Mouse (Mus musculus): ENCODE measurements around the gene Agxt. TPM values are rescaled to one million over a fixed set of nuclear protein-coding genes. Genes with fewer than 3 reads are reported as not detected.
A peak's percentile ranks its signal among the peaks of the same experiment; 100 is the strongest.

The Agxt gene
- polyA plus RNA-seq, 1 experiment from 2014 or later, result not detected

GRCm38 (mm10) chr1:93158916-93159315 is 23.9 kb downstream of the Agxt start:
- H3K27ac ChIP-seq, result no peak overlapping the region
- no peaks in the 10 kb centered on the region for H3K9me3 ChIP-seq
- H3K4me2 ChIP-seq, result no peak overlapping the region
- WGBS, result 60% methylated on average over 8 of the region's 8 CpGs
- no peak overlapping the region for H3K9ac ChIP-seq
- no peaks in the 10 kb centered on the region for H3K36me3 ChIP-seq
- H3K4me1 ChIP-seq, result peaks cover 12% of the 10 kb centered on the region
- H3K4me3 ChIP-seq, result no peak overlapping the region
- no peak for ATAC-seq (ENCODE audit: insufficient number of reproducible peaks, insufficient read depth, low FRiP score, low TSS enrichment, low read depth)
- H3K27me3 ChIP-seq, result no peaks in the 10 kb centered on the region

- H3K36me3 ChIP-seq, result no peaks in the 10 kb centered on the region
- no peak overlapping the region for H3K4me2 ChIP-seq
- H3K4me3 ChIP-seq, result no peak overlapping the region
- no peaks in the 10 kb centered on the region for H3K9me3 ChIP-seq
- H3K4me1 ChIP-seq, result peaks cover 12% of the 10 kb centered on the region
- no peak overlapping the region for H3K27ac ChIP-seq
- no peak for ATAC-seq (ENCODE audit: insufficient number of reproducible peaks, insufficient read depth, low FRiP score, low TSS enrichment, low read depth)
- WGBS, result 80% methylated on average over 21 of the region's 21 CpGs
- H3K27me3 ChIP-seq, result no peaks in the 10 kb centered on the region
- no peak overlapping the region for H3K9ac ChIP-seq
Observed at GRCm38 (mm10) chr1:93159566-93160500, 24.8 kb downstream of the Agxt start.

DNA sequence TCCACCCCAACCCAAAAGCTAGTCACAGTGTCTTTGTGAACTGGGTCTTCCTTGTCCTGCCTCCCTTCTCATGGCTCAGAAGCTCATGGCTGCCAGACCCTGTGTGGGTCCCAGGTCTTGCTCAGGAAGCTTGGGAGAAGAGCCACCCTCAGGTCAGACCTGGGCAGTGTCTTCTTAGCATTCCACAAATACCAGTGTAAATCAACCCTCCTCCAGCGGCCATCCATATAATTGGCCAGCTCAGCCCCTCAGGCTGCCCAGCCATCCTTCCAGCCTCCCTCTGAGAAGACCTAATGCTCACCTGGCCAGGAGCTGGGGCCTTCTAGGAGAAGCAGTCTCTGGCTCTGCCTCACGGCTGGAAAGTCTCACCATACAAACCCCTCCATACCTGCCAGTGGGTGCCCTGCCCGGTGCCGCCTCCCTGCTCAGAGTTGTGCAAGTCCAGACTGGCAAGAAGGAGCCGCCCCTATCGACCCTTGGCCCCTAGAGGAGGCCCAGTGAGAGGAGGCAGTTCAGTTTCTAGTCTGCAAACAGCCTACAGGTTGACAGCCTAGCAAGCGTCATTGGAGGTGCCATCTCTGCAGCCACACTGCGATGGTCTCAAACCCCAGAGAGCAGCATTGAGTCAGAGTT is 25.6 kb downstream of the Agxt start, which contains the start of gene 2310007B03Rik:
TSS of gene 2310007B03Rik (minus strand) at position 448 of the 633 bp plus-strand sequence.
- H3K9me3 ChIP-seq, result no peaks in the 10 kb centered on the region
- H3K4me3 ChIP-seq, result no peak within 1 kb of the TSS
- H3K4me2 ChIP-seq, result no peak within 1 kb of the TSS
- no peaks in the 10 kb centered on the region for H3K36me3 ChIP-seq
- H3K9ac ChIP-seq, result no peak within 1 kb of the TSS
- 59% methylated on average over 8 of the region's 8 CpGs for WGBS
- ATAC-seq (ENCODE audit: insufficient number of reproducible peaks, insufficient read depth, low FRiP score, low TSS enrichment, low read depth), result no peak
- peaks cover 12% of the 10 kb centered on the region for H3K4me1 ChIP-seq
- no peak within 1 kb of the TSS for H3K27ac ChIP-seq
- H3K27me3 ChIP-seq, result no peaks in the 10 kb centered on the region

GRCm38 (mm10) chr1:93161350-93161749 is 26.3 kb downstream of the Agxt start:
- Histone ChIP-seq H3K4me1 (peaks cover 12% of the 10 kb centered on the region), H3K9ac (no peak overlapping the region), H3K27me3 (no peaks in the 10 kb centered on the region), H3K4me3 (no peak overlapping the region), H3K4me2 (no peak overlapping the region), H3K9me3 (no peaks in the 10 kb centered on the region), H3K36me3 (no peaks in the 10 kb centered on the region), H3K27ac (no peak overlapping the region)
- 0 out of 2 replicates have a peak, but pooled peaks have one; percentile 5 for ATAC-seq (ENCODE audit: insufficient number of reproducible peaks, insufficient read depth, low FRiP score, low TSS enrichment, low read depth)
- WGBS, result 61% methylated on average over 8 of the region's 8 CpGs

DNA sequence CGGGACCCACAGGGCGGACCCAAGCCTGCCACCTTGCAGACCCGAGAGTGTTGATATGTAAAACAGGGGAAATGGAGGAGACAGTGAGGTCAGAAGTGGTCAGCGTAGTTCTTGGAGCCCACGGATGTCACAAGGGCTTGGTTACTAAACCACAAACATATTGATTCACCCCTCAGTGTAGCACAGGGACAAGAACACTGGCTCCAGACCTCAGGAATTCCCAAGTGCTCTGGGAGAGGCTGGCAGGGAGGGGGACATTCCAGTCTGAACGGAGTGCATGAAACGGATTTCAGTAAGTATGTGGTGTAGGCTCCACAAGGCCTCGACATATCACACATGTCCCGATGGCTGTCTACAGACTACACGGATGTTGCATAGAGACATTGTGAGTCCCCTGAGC is 26.9 kb downstream of the Agxt start:
- Histone ChIP-seq H3K9ac (no peak overlapping the region), H3K27ac (no peak overlapping the region), H3K4me2 (no peak overlapping the region), H3K27me3 (no peaks in the 10 kb centered on the region), H3K36me3 (no peaks in the 10 kb centered on the region), H3K4me1 (peaks cover 12% of the 10 kb centered on the region), H3K4me3 (no peak overlapping the region), H3K9me3 (no peaks in the 10 kb centered on the region)
- no peak for ATAC-seq (ENCODE audit: insufficient number of reproducible peaks, insufficient read depth, low FRiP score, low TSS enrichment, low read depth)
- 76% methylated on average over 10 of the region's 10 CpGs for WGBS

GRCm38 (mm10) chr1:93162588-93162987 is 27.5 kb downstream of the Agxt start:
- H3K4me3 ChIP-seq, result no peak overlapping the region
- H3K4me2 ChIP-seq, result no peak overlapping the region
- no peaks in the 10 kb centered on the region for H3K27me3 ChIP-seq
- peaks cover 12% of the 10 kb centered on the region for H3K4me1 ChIP-seq
- no peaks in the 10 kb centered on the region for H3K9me3 ChIP-seq
- H3K9ac ChIP-seq, result no peak overlapping the region
- 85% methylated on average over 7 of the region's 7 CpGs for WGBS
- H3K27ac ChIP-seq, result no peak overlapping the region
- no peaks in the 10 kb centered on the region for H3K36me3 ChIP-seq
- no peak for ATAC-seq (ENCODE audit: insufficient number of reproducible peaks, insufficient read depth, low FRiP score, low TSS enrichment, low read depth)

DNA sequence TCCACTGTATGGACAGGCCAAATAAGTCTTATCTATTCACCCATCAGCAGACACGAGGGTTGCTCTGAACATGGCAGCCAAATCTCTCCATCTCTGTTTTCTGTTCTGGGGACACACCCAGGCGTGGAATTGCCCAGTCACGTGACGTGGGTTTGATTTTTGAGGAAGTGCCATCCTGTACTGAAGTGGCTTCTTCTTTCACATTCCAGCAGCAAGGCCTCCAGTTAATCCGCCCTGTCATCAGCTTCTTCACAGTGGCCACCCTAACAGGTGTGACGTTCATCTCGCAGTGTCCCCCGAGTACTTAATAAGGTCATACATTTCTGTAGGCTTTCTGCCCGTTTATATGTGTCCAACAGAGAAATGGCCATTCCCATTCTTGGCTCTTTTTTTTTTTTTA is 30.4 kb downstream of the Agxt start:
- H3K27ac ChIP-seq, result no peak overlapping the region
- WGBS, result 74% methylated on average over 9 of the region's 9 CpGs
- H3K27me3 ChIP-seq, result no peaks in the 10 kb centered on the region
- H3K9ac ChIP-seq, result no peak overlapping the region
- no peaks in the 10 kb centered on the region for H3K36me3 ChIP-seq
- H3K9me3 ChIP-seq, result no peaks in the 10 kb centered on the region
- no peak for ATAC-seq (ENCODE audit: insufficient number of reproducible peaks, insufficient read depth, low FRiP score, low TSS enrichment, low read depth)
- no peak overlapping the region for H3K4me2 ChIP-seq
- H3K4me1 ChIP-seq, result peaks cover 8% of the 10 kb centered on the region; the same call in 1 of the 2 replicates
- no peak overlapping the region for H3K4me3 ChIP-seq

DNA sequence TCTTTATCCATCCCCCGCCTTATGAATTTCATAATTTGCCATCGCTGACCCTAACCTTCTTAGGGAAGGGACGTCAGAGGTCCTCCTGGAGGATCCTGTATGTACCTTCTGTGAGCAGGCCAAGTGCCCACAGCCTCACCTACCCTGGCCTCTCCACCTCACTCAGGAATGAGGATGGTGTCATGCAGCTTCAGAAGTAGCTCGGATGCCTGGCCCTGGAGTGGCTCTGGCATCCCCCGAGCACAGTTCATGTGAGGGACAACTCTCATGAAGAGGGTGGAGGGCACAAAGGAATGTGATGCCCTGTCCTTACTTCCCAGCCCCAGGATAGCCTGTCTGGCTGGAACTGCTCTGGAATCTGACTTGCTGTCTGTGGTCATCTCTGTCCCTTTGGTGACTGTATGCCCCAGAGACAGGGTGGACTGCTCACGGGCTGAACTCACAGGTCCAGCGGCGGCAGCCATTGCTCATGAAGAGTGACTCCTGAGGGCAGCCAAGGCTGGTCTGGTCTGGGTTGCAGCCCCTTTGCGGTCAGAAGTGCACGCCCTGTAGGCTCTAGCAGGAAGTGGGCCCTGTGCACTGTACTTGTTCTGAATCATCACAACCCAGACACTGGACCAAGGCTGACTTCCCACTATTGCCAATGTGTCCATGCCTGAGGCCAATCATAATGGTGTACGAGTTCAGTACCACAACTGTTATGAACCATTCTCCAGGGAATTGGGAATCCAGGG is 31.5 kb downstream of the Agxt start:
- Histone ChIP-seq H3K4me2 (no peak overlapping the region), H3K9me3 (no peaks in the 10 kb centered on the region), H3K27ac (no peak overlapping the region), H3K9ac (no peak overlapping the region), H3K4me3 (no peak overlapping the region), H3K4me1 (peaks cover 4% of the 10 kb centered on the region; the same call in 1 of the 2 replicates), H3K36me3 (no peaks in the 10 kb centered on the region), H3K27me3 (no peaks in the 10 kb centered on the region)
- no peak for ATAC-seq (ENCODE audit: insufficient number of reproducible peaks, insufficient read depth, low FRiP score, low TSS enrichment, low read depth)
- WGBS, result 81% methylated on average over 11 of the region's 11 CpGs

DNA sequence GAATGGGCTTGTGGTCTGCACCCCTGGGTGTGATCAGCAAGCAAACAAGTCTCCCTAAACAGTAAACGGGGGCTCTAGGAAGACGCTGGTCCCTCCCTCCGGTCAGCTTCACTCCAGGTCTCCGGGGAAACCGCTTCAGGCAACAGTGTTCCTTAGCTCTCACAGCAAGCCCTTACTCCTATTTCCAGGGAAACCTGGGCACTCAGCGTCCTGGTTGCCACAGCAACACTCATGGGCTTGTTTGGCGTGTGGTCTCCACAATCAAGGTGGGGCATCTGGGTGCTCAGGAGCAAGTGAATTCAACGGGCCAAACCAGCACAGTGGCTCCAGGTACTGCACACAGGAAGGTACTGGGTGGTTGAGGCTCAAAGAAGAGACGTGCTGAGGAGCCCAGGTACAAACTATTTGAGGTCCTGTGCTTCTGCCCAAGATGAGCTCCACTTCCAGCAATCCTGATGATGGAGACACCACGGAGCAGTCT is 33.3 kb downstream of the Agxt start, which contains the start of gene Crocc2:
TSS of gene Crocc2 (plus strand) at position 431 of the 481 bp plus-strand sequence.
- Histone ChIP-seq H3K27ac (no peak within 1 kb of the TSS), H3K9me3 (no peaks in the 10 kb centered on the region), H3K9ac (no peak within 1 kb of the TSS), H3K4me2 (no peak within 1 kb of the TSS), H3K36me3 (no peaks in the 10 kb centered on the region), H3K27me3 (peaks cover 3% of the 10 kb centered on the region; the same call in 1 of the 2 replicates), H3K4me3 (no peak within 1 kb of the TSS), H3K4me1 (peaks cover 4% of the 10 kb centered on the region; the same call in 1 of the 2 replicates)
- ATAC-seq (ENCODE audit: insufficient number of reproducible peaks, insufficient read depth, low FRiP score, low TSS enrichment, low read depth), result no peak
- 35% methylated on average over 10 of the region's 10 CpGs for WGBS

DNA sequence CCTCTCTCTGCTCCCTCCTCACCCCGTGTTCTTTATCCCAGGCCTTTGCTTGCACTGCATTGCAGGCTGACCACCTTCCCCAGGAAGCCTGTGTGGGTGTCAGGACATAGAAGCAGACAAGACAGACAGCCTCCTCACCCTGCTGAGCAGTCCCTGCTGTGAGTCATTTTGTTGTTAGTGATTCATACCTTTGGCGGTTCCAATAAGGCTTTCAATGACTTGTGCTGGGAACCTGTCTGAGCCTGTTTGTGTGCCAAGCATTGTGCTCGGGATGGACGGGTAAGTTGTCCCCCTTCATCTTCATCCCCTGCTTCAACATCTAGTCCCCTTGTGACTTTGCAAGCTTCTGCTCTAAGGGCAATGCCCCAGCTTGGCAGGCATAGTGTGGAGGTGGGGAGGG is 38.6 kb downstream of the Agxt start:
- 58% methylated on average over 4 of the region's 4 CpGs for WGBS
- Histone ChIP-seq H3K27me3 (peaks cover 3% of the 10 kb centered on the region; the same call in 1 of the 2 replicates), H3K36me3 (no peaks in the 10 kb centered on the region), H3K4me3 (no peak overlapping the region), H3K9ac (no peak overlapping the region), H3K9me3 (no peaks in the 10 kb centered on the region), H3K4me1 (peaks cover 33% of the 10 kb centered on the region), H3K27ac (no peak overlapping the region), H3K4me2 (no peak overlapping the region)
- ATAC-seq (ENCODE audit: insufficient number of reproducible peaks, insufficient read depth, low FRiP score, low TSS enrichment, low read depth), result no peak

DNA sequence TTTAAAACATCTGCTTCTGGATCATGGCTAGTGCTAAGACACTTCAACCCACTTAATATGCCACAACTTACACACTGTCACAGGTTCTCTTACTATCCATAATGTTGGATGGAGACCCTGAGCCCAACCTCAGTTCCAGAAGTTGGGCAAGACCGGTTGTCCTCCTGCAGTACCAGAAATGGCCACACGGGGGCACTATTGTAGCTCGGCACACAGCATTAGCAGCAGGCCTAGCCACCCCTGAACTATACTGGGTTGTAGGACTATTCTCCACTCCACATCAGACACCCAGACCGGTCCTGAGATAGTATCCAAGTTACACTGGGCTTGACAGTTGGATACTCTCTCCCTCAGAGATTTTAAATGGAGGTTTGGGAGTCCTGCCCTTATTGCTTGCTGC is 39.4 kb downstream of the Agxt start:
- WGBS, result 1% methylated on average over 4 of the region's 4 CpGs
- Histone ChIP-seq H3K27me3 (peaks cover 3% of the 10 kb centered on the region; the same call in 1 of the 2 replicates), H3K4me2 (no peak overlapping the region), H3K4me1 (peaks cover 33% of the 10 kb centered on the region), H3K9me3 (no peaks in the 10 kb centered on the region), H3K36me3 (no peaks in the 10 kb centered on the region), H3K9ac (no peak overlapping the region), H3K27ac (no peak overlapping the region), H3K4me3 (no peak overlapping the region)
- ATAC-seq (ENCODE audit: insufficient number of reproducible peaks, insufficient read depth, low FRiP score, low TSS enrichment, low read depth), result peak; percentile 39; the same call in 1 of the 2 replicates
